Mouse (Mus musculus) testis, adult 2 months (tissue): ENCODE measurements around the gene Cyp4b1. TPM values are rescaled to one million over a fixed set of nuclear protein-coding genes. Genes with fewer than 3 reads are reported as not detected.
"Not testable (repeated sequence)": the region's sequence is repeated elsewhere in the genome, so short reads cannot be mapped to it uniquely, and the experiment has no call there.

Source experiments
- H3K27ac ChIP-seq: fragments of 200-500 bp; 2 replicates; pipeline ENCODE4 v1.5.1; 2012; ENCODE audit warnings: low read depth, low read length; ENCODE audit not compliant: control insufficient read depth, insufficient read depth
- H3K27me3 ChIP-seq: fragments of 200-500 bp; 2 replicates; pipeline ENCODE4 v1.6.1; 2012; ENCODE audit warnings: mild to moderate bottlenecking, low read length, moderate library complexity; ENCODE audit not compliant: control insufficient read depth, insufficient read depth
- H3K36me3 ChIP-seq: fragments of 200-500 bp; 2 replicates; pipeline ENCODE4 v1.6.1; 2012; ENCODE audit warnings: mild to moderate bottlenecking, low read length; ENCODE audit not compliant: control insufficient read depth, insufficient read depth
- H3K4me1 ChIP-seq: fragments of 200-500 bp; 2 replicates; pipeline ENCODE4 v1.6.1; 2012; ENCODE audit warnings: low read length; ENCODE audit not compliant: control insufficient read depth, insufficient read depth
- H3K4me3 ChIP-seq: fragments of 200-500 bp; 2 replicates; pipeline ENCODE4 v1.5.1; 2012; ENCODE audit warnings: low read depth, mild to moderate bottlenecking, low read length, moderate library complexity, mixed read lengths; ENCODE audit not compliant: control insufficient read depth
- CTCF ChIP-seq: fragments of 200-500 bp; IDR thresholded peaks from 2 replicates; pipeline ENCODE4 v1.5.1; 2012; ENCODE audit warnings: low read depth, mild to moderate bottlenecking, inconsistent platforms, low read length, moderate library complexity; ENCODE audit not compliant: control insufficient read depth, insufficient read depth, insufficient replicate concordance
- POLR2A ChIP-seq: fragments of 200-500 bp; IDR thresholded peaks from 2 replicates; pipeline ENCODE4 v1.6.1; 2012; ENCODE audit warnings: low read depth, mild to moderate bottlenecking, inconsistent platforms, low read length, moderate library complexity; ENCODE audit not compliant: control insufficient read depth
- polyA plus RNA-seq: library from polyadenylated mRNA; depleted of rRNA; stranded (reverse); fragments of >200 nt; gene quantifications from 2 replicates; pipeline ENCODE4 v1.2.3, GENCODE M21; 2012; rRNA removed

Cyp4b1 gene
- 0.93 and 1.2 TPM in 2 replicates for polyA plus RNA-seq

DNA sequence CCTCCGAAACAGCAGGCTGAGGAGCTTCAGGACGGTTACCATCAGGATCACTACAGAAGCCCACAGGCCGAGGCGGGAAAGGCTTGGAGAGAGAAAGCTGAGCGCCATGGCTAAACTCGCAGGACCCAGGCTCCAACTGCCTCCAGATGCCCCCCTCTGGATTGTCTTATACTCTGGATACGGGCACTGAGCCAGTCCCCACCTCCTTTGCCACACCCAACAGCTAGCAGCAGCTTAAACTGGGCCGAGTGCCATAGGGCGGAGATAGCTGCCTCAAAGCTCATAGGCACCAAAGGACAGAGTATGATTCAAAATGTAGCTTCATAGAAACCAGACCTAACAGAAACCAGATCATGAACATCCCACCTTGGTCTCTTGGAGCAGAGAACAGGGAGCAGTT lies at the start of gene Cyp4b1:
TSS of gene Cyp4b1 (minus strand) at position 144 of the 400 bp plus-strand sequence.
- Histone ChIP-seq H3K27ac (no peak within 1 kb of the TSS), H3K36me3 (no peaks in the 10 kb centered on the region), H3K27me3 (no peaks in the 10 kb centered on the region), H3K4me1 (no peaks in the 10 kb centered on the region), H3K4me3 (no peak within 1 kb of the TSS)
- TF ChIP-seq POLR2A (no peak), CTCF (no peak)

DNA sequence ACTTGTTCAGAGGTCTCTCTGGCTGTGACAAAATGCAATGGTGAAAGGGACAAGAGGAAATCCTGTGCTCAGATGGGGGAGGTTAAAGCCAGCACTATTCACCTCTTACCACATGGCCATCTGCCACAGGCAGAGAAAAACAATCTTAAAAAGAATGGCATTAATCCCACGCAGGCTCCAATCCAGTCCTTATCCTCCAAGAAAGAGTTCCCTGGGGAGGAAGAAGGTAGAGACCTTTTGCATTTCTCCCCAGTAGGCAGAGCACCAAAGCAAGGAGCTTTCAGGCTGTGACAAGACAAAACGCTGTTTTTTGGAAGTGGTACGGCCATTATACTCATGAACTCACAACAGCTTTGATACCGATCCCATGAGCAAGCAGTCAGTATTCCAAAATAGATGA lies 38.8 kb upstream of the Cyp4b1 start:
- Histone ChIP-seq H3K36me3 (no peaks in the 10 kb centered on the region), H3K27me3 (no peaks in the 10 kb centered on the region), H3K27ac (no peak overlapping the region), H3K4me3 (no peak overlapping the region), H3K4me1 (no peaks in the 10 kb centered on the region)
- TF ChIP-seq POLR2A (no peak), CTCF (no peak)

DNA sequence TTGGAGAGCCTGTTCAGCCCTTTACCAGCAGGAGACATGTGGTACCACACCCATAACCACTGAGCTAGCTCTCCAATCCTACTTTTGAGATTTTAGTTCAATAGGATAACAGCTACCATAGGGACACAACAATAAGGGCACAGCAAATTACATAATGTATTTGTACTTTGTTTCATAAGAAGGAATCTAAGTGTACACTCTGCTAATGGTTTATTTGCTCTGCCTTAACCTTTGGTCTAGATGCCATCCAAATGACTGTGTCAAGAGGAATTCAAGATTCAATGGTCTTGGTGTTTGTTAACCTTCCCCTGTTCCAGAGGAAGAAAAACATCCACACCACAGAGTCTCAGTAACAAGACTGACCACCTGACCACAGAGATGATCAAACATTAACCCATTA lies 11.7 kb upstream of the Cyp4b1 start:
- TF ChIP-seq CTCF (no peak), POLR2A (no peak)
- no peaks in the 10 kb centered on the region for H3K36me3 ChIP-seq
- no peak overlapping the region for H3K4me3 ChIP-seq
- H3K27me3 ChIP-seq = no peaks in the 10 kb centered on the region
- H3K27ac ChIP-seq = no peak overlapping the region
- H3K4me1 ChIP-seq = no peaks in the 10 kb centered on the region

DNA sequence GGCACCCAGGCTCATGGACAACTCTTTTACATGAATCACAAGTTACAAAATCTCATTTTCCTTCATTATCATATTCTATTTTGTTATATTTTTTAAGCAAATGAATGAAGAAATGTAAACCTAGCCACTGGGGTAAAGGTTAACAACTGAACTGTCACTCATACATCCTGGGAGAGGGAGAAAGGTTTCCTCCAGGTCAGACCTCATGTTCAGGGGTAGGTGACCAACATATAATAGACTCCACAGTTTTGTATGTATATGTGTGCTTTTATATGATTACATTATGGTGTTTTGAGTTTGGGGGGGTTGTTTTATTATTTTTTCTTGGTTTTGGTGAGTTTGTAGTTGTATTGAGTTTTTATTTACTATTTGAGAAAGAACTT lies 10.3 kb upstream of the Cyp4b1 start:
- Histone ChIP-seq H3K36me3 (no peaks in the 10 kb centered on the region), H3K27me3 (no peaks in the 10 kb centered on the region), H3K4me3 (no peak overlapping the region), H3K27ac (no peak overlapping the region), H3K4me1 (no peaks in the 10 kb centered on the region)
- TF ChIP-seq POLR2A (no peak), CTCF (no peak)

DNA sequence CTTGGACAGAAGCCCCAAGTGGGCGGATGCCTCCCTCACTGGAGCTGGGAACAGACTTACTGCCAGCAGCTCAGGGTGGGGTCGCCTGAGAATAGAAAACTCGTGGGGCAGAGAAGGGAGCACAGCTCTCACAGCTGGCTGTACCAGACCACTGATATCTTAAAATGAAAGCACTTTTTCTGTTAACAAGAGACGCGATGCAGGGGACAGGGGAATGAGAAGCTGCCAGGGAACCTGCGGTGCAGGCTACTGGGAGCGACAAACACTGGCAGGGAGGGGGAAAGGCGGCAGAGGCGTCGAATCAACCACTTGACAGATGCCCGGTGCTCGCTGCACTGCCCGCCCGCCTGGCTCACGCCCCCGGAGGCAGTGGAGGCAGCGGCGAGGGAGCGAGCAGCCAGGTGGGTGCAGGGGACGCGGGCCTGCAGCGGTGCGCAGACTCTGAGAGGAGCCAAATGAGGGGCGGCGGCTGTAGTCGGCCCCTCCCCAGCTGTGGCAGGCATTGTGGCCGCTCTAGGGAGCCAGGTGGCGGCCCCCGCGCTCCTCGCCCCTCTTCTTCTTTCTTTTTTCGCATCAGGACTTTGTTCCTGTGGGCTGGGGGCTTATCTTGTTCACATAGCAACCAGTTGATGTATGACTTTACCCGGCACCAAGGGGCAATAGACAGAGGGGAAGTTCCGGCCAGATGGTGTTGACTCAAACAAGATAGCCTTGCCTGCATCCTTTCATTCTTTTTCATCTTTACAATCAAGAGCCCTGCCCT lies 9.8 kb upstream of the Cyp4b1 start:
- TF ChIP-seq POLR2A (no peak), CTCF (no peak)
- H3K27ac ChIP-seq = no peak overlapping the region
- H3K4me1 ChIP-seq = no peaks in the 10 kb centered on the region
- H3K27me3 ChIP-seq = no peaks in the 10 kb centered on the region
- H3K36me3 ChIP-seq = no peaks in the 10 kb centered on the region
- no peak overlapping the region for H3K4me3 ChIP-seq

DNA sequence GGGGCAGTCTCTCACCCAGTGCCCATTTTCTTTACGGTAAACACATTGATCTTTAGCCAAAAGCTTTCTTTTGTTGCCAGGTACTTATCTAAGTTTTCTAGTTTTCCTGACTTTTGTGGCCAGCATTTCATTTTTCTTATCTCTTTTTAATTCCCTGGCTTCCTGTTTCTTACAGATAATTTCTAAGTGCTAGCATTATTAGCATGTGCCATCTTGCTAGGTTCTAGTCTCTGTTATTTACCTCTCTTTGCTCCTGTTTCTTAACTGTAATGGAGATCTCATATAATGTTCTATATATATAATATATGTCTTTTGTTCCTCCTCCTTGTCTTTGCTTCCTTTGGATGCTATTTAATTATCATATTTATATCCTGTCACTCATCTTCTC lies 9.0 kb upstream of the Cyp4b1 start:
- not testable (repeated sequence) for H3K4me1 ChIP-seq, H3K27me3 ChIP-seq, H3K27ac ChIP-seq, H3K4me3 ChIP-seq, H3K36me3 ChIP-seq

DNA sequence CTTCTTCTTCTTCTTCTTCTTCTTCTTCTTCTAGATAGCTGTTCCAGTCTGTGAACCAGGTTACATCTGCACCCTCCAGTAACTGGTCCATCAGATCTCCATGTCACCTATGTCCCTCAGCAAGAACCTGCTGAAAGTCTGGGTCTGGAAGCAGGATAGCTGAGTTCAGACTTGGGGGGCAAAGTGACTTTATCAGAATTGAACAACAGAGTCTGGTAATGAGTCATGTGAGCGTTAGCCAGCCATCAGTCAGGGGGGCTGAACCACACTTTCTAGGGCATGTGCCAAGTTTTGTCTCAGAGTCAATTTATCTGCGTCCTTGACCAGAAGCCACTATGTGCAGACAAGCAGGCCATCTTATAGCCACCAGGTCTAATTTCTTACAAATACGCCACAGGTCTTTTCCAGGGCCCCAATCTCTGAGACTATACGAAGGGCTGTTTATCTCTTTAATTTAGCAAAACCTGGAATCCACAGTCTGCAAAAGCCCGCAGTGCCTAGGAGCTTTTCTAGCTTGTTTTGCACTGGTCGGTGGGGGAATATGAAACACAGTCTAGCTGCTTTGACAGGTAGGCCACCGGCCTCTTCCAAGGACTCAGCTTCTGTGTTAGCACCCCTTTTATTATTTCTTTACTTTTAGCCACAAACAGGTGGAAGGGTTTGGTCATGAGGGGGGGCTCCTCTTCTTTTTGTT lies 8.5 kb upstream of the Cyp4b1 start:
- H3K4me1 ChIP-seq, H3K4me3 ChIP-seq, H3K36me3 ChIP-seq, H3K27ac ChIP-seq, H3K27me3 ChIP-seq: not testable (repeated sequence)
